Mouse (Mus musculus): ENCODE data around the gene Olfr370. TPM values are rescaled to one million over a fixed set of nuclear protein-coding genes. Genes with fewer than 3 reads are reported as not detected.

Olfr370 gene
- polyA plus RNA-seq (2014; fragmentation: Illumina TruSeq; extraction: RNeasy Lipid Tissue Mini Kit (QIAGEN cat#74804); ENCODE audit: low replicate concordance), result not detected

GRCm38 (mm10) chr8:83535736-83536135 is at the start of gene Olfr370:
Gene Olfr370 (plus strand): TSS chr8:83535780.

GRCm38 (mm10) chr8:83566469-83567395 is 31.2 kb downstream of the Olfr370 start, which contains the start of gene Ndufb7:
Gene Ndufb7 (plus strand): TSS chr8:83566671.

Other genes starting within 250 kb of the Olfr370 start
- gene Ucp1, start 245.4 kb upstream of the Olfr370 start, polyA plus RNA-seq (2014; fragmentation: Illumina TruSeq; extraction: RNeasy Lipid Tissue Mini Kit (QIAGEN cat#74804); ENCODE audit: low replicate concordance), result not detected
- 58.3 TPM for gene Elmod2, start 203.3 kb upstream of the Olfr370 start, polyA plus RNA-seq (2014; fragmentation: Illumina TruSeq; extraction: RNeasy Lipid Tissue Mini Kit (QIAGEN cat#74804); ENCODE audit: low replicate concordance)
- gene Mgat4d, start 187.3 kb upstream of the Olfr370 start, polyA plus RNA-seq (2014; fragmentation: Illumina TruSeq; extraction: RNeasy Lipid Tissue Mini Kit (QIAGEN cat#74804); ENCODE audit: low replicate concordance), result not detected
- 0.45 TPM for gene Clgn, start 145.9 kb upstream of the Olfr370 start, polyA plus RNA-seq (2014; fragmentation: Illumina TruSeq; extraction: RNeasy Lipid Tissue Mini Kit (QIAGEN cat#74804); ENCODE audit: low replicate concordance)
- gene Scoc, start 77.4 kb upstream of the Olfr370 start, polyA plus RNA-seq (2014; fragmentation: Illumina TruSeq; extraction: RNeasy Lipid Tissue Mini Kit (QIAGEN cat#74804); ENCODE audit: low replicate concordance), result 556 TPM
- 0.59 TPM for gene Ndufb7, start 30.9 kb downstream of the Olfr370 start, polyA plus RNA-seq (2014; fragmentation: Illumina TruSeq; extraction: RNeasy Lipid Tissue Mini Kit (QIAGEN cat#74804); ENCODE audit: low replicate concordance)
- gene Tecr, start 72.2 kb downstream of the Olfr370 start, polyA plus RNA-seq (2014; fragmentation: Illumina TruSeq; extraction: RNeasy Lipid Tissue Mini Kit (QIAGEN cat#74804); ENCODE audit: low replicate concordance), result 9.0 TPM
- gene Dnajb1, start 72.4 kb downstream of the Olfr370 start, polyA plus RNA-seq (2014; fragmentation: Illumina TruSeq; extraction: RNeasy Lipid Tissue Mini Kit (QIAGEN cat#74804); ENCODE audit: low replicate concordance), result 6.8 TPM
- not detected for gene Gipc1, start 116.9 kb downstream of the Olfr370 start, polyA plus RNA-seq (2014; fragmentation: Illumina TruSeq; extraction: RNeasy Lipid Tissue Mini Kit (QIAGEN cat#74804); ENCODE audit: low replicate concordance)
- gene Ptger1, start 130.9 kb downstream of the Olfr370 start, polyA plus RNA-seq (2014; fragmentation: Illumina TruSeq; extraction: RNeasy Lipid Tissue Mini Kit (QIAGEN cat#74804); ENCODE audit: low replicate concordance), result 0.11 TPM
- gene Pkn1, start 163.4 kb downstream of the Olfr370 start, polyA plus RNA-seq (2014; fragmentation: Illumina TruSeq; extraction: RNeasy Lipid Tissue Mini Kit (QIAGEN cat#74804); ENCODE audit: low replicate concordance), result 10.0 TPM
- 6.1 TPM for gene Ddx39, start 179.4 kb downstream of the Olfr370 start, polyA plus RNA-seq (2014; fragmentation: Illumina TruSeq; extraction: RNeasy Lipid Tissue Mini Kit (QIAGEN cat#74804); ENCODE audit: low replicate concordance)
- 1.7 TPM for gene Adgre5, start 205.5 kb downstream of the Olfr370 start, polyA plus RNA-seq (2014; fragmentation: Illumina TruSeq; extraction: RNeasy Lipid Tissue Mini Kit (QIAGEN cat#74804); ENCODE audit: low replicate concordance)